Mouse (Mus musculus): ENCODE measurements around the gene Clasp2. TPM values are rescaled to one million over a fixed set of nuclear protein-coding genes. Genes with fewer than 3 reads are reported as not detected.
"Not testable (repeated sequence)": the region's sequence is repeated elsewhere in the genome, so short reads cannot be mapped to it uniquely, and the experiment has no call there.

The Clasp2 gene
- polyA plus RNA-seq, 1 experiment from 2014 or later, result 28.0 TPM

DNA sequence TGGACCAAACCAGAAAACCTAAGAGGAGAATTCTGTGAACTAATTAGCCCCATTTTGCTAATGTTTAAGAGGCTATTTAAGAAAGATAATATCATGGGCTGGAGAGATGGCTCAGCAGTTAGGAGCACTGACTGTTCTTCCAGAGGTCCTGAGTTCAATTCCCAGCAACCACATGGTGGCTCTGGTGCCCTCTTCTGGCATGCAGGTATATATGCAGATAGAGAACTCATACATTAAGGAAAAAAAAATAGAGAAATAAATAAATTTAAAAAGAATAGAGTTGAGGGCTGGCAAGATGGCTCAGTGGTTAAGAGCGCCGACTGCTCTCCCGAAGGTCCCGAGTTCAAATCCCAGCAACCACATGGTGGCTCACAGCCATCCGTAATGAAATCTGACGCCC lies 163.0 kb downstream of the Clasp2 start:
- 97% methylated on average over 6 of the region's 6 CpGs for WGBS
- not testable (repeated sequence) for H3K4me3 ChIP-seq; H3K9ac ChIP-seq; H3K4me2 ChIP-seq; H3K27ac ChIP-seq; H3K9me3 ChIP-seq; ATAC-seq (ENCODE audit: insufficient number of reproducible peaks, insufficient read depth, low FRiP score, low TSS enrichment, low read depth); H3K27me3 ChIP-seq; H3K4me1 ChIP-seq
- H3K36me3 ChIP-seq, result peaks cover 51% of the 10 kb centered on the region

DNA sequence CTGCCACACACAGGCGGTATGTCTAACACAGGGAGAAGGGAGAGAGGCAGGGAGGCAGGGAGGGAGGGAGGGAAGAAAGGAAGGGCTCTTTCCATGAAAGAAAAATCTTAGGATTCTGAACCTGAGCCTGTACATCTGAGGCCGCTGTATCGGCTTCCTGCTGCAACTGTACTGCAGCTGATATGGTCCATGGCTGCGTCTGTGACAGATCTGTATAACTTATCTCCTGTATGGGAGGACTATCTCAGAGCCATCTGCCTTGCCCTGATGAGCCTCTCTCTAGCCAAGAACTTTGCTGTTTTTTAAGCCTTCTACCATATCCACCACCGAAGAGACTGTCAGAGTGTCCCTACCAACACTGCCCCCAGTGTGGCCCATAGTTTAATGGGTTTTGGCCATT lies 174.5 kb downstream of the Clasp2 start:
- peaks cover 45% of the 10 kb centered on the region for H3K36me3 ChIP-seq
- H3K9ac ChIP-seq, result no peak overlapping the region
- ATAC-seq (ENCODE audit: insufficient number of reproducible peaks, insufficient read depth, low FRiP score, low TSS enrichment, low read depth), result no peak
- no peaks in the 10 kb centered on the region for H3K4me1 ChIP-seq
- no peaks in the 10 kb centered on the region for H3K27me3 ChIP-seq
- no peaks in the 10 kb centered on the region for H3K9me3 ChIP-seq
- no peak overlapping the region for H3K4me3 ChIP-seq
- H3K4me2 ChIP-seq, result no peak overlapping the region
- H3K27ac ChIP-seq, result no peak overlapping the region
- 92% methylated on average over 5 of the region's 5 CpGs for WGBS

DNA sequence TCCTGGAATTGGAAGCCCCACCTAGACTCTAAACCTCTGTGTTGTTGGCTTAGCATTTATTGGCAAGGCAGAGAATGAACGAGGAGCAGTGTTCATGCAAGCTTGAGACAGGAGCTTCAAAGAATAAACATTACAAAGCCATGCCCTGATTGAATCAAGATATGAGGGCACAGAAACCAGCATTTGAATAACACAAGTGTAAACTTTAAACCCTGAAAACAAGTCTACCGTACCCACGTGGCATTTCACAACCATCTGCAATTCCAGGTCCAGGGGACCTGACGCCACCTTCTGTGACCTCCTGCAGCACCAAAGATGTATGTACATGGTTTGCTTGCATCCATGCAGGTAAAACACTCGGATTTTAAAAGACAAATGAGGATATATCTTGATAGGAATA lies 181.4 kb downstream of the Clasp2 start:
- H3K4me1 ChIP-seq, result no peaks in the 10 kb centered on the region
- no peak for ATAC-seq (ENCODE audit: insufficient number of reproducible peaks, insufficient read depth, low FRiP score, low TSS enrichment, low read depth)
- no peak overlapping the region for H3K4me2 ChIP-seq
- H3K9ac ChIP-seq, result no peak overlapping the region
- WGBS, result 91% methylated on average over 5 of the region's 5 CpGs
- no peak overlapping the region for H3K4me3 ChIP-seq
- H3K36me3 ChIP-seq, result peaks cover 31% of the 10 kb centered on the region
- no peak overlapping the region for H3K27ac ChIP-seq
- H3K9me3 ChIP-seq, result no peaks in the 10 kb centered on the region
- H3K27me3 ChIP-seq, result no peaks in the 10 kb centered on the region

DNA sequence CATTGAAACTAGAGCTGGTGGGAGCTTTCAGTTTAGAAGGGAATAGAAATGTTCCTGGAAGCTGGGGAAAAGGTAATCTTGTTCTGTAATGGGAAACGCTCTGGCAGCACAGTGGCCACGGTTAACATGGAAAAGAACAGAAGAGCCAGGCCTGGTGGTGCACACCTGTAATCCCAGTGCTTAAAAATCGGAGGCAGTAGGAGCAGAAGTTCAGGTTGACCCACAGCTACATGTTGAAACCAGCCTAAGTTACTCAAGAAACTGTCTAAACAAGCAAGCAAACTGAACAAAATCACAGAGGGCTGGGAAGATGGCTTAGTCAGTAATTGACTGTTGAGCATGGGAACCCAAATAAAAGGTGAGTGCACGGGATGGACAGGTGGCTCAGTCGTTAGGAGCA lies 183.6 kb downstream of the Clasp2 start:
- H3K9me3 ChIP-seq, result no peaks in the 10 kb centered on the region
- H3K27me3 ChIP-seq, result no peaks in the 10 kb centered on the region
- peaks cover 27% of the 10 kb centered on the region for H3K36me3 ChIP-seq
- H3K27ac ChIP-seq, result no peak overlapping the region
- WGBS, result 86% methylated on average over 5 of the region's 5 CpGs
- no peak overlapping the region for H3K4me2 ChIP-seq
- H3K9ac ChIP-seq, result no peak overlapping the region
- ATAC-seq (ENCODE audit: insufficient number of reproducible peaks, insufficient read depth, low FRiP score, low TSS enrichment, low read depth), result no peak
- no peak overlapping the region for H3K4me3 ChIP-seq
- H3K4me1 ChIP-seq, result no peaks in the 10 kb centered on the region

DNA sequence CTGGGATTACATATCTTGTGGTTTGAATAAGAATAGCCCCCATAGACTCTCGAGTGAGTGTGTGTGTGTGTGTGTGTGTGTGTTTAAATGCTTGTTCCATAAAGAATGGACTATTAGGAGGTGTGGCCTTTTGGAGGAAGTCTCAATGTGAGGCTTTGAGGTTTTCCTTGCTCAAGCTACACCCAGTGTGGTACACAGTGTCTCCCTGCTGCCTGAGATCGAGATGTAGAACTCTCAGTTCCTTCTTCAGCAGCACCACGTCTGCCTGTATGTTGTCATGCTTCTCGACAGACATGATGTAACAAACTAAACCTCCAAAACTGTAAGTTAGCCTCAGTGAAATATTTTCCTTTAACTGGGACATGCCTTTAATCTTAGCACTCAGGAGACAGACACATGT lies 187.3 kb downstream of the Clasp2 start:
- H3K4me1 ChIP-seq, result peaks cover 19% of the 10 kb centered on the region
- no peak overlapping the region for H3K4me3 ChIP-seq
- H3K36me3 ChIP-seq, result peaks cover 5% of the 10 kb centered on the region; the same call in 1 of the 2 replicates
- 80% methylated on average over 4 of the region's 4 CpGs for WGBS
- no peak overlapping the region for H3K9ac ChIP-seq
- no peaks in the 10 kb centered on the region for H3K9me3 ChIP-seq
- H3K27ac ChIP-seq, result no peak overlapping the region
- no peaks in the 10 kb centered on the region for H3K27me3 ChIP-seq
- H3K4me2 ChIP-seq, result no peak overlapping the region
- no peak for ATAC-seq (ENCODE audit: insufficient number of reproducible peaks, insufficient read depth, low FRiP score, low TSS enrichment, low read depth)

DNA sequence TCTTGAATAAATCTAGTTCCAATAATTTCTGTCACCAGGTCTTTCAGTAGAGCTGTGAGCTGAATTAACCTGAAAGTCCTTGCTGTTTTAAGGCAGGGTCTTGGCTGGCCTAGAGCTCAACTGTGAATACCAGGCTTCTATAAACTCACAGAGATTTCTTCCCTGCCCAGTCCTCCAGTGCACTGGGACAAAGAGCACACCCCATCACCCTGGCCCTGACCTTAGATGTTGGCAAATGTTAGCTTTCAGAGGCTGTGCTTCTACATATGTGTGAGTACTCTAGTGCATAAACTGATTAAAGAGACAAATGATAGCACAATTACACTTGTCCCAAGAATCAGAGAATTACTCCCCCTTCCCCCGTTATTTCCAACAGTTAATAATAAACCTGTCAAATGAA lies 188.4 kb downstream of the Clasp2 start:
- H3K4me3 ChIP-seq, result no peak overlapping the region
- H3K36me3 ChIP-seq, result no peaks in the 10 kb centered on the region
- ATAC-seq (ENCODE audit: insufficient number of reproducible peaks, insufficient read depth, low FRiP score, low TSS enrichment, low read depth), result no peak
- H3K27me3 ChIP-seq, result no peaks in the 10 kb centered on the region
- H3K4me1 ChIP-seq, result peaks cover 20% of the 10 kb centered on the region
- 77% methylated on average over 1 of the region's 1 CpGs for WGBS
- no peak overlapping the region for H3K9ac ChIP-seq
- H3K27ac ChIP-seq, result no peak overlapping the region
- H3K9me3 ChIP-seq, result no peaks in the 10 kb centered on the region
- H3K4me2 ChIP-seq, result no peak overlapping the region

DNA sequence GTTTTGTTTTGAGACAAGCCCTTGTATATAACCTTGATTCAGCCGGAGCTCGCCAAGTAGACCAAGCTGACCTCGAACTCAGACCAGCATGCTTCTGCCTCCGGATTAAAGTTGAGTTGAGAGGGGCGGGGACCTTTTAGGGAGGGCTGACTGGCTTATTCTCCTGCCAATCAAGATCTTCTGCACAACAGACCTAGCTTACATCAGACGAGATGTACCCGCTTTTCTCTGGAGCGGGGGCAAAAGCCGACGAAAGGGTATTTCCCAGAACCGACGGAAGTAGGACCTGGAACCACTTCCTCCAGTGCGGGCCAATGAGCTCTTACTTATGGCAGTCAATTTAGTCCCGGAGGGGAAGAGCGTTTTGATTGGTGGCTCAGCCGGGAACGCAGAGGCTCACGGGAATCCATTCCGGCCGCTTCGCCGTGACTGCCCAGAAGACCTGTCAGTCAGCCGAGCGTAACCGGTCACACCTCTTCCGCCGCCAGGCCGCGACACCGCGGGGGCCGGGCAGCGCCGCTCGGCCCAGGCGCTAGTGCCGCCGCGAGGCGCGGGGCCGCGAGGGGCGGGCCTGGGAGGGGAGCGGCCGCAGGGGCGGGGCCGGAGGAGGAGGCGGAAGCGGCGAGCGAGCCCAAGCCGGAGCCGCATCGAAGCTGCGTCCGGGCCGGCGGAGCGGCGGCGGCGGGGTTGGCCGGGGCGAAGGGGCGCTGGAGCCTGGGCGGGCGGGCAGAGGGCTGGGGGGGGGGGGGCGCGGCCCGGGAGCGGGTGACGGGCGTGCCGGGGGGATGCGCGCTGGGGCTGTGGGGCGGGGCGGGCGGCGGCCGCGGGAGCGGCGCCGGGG lies 189.5 kb downstream of the Clasp2 start, which contains the start of gene Ubp1:
Gene Ubp1 (plus strand): TSS at position 401 of the 841 bp plus-strand sequence.
- Histone ChIP-seq H3K36me3 (no peaks in the 10 kb centered on the region), H3K27ac (peak within 1 kb of the TSS; percentile 92), H3K27me3 (no peaks in the 10 kb centered on the region), H3K9me3 (no peaks in the 10 kb centered on the region), H3K4me2 (peak within 1 kb of the TSS; percentile 90), H3K9ac (peak within 1 kb of the TSS; percentile 95), H3K4me3 (peak within 1 kb of the TSS; percentile 99), H3K4me1 (peaks cover 28% of the 10 kb centered on the region)
- under 1% methylated on average over 36 of the region's 86 CpGs for WGBS
- ATAC-seq (ENCODE audit: insufficient number of reproducible peaks, insufficient read depth, low FRiP score, low TSS enrichment, low read depth), result peak; percentile 96

DNA sequence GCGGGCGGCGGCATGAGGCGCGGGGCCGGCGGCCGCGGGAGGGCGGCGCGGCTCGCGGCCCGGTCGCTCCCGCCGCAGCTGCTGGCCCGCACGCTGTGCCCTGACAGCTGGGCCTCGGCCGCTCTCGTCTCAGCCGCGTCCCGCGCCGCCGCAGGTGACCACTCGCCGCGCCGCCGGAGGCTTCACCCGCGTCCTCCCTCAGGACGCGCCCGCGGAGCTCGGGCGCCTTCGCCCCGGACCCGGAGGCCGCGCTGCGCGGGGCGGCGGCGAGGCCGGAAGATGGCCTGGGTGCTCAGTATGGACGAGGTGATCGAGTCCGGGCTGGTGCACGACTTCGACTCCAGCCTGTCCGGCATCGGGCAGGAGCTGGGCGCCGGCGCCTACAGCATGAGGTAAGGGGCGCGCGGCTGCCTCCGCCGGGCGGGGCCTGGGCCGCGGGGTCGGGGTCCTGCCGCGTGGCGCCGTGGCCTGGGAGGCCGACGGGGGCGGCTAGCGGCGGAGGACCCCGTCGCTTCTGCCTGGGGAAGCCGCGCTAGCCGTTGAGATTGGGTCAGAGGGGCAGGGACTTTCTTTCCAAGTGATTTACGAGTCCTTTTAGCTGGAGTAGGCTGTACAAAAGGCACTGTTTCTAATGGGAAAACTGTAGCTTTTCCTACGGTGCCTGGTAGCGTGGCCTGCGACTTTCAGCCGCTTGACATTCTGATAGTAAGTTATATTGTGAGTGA lies 190.3 kb downstream of the Clasp2 start:
- H3K9me3 ChIP-seq, result no peaks in the 10 kb centered on the region
- peak overlapping the region; percentile 90 for H3K4me2 ChIP-seq
- no peaks in the 10 kb centered on the region for H3K27me3 ChIP-seq
- peak overlapping the region; percentile 99 for H3K4me3 ChIP-seq
- H3K36me3 ChIP-seq, result no peaks in the 10 kb centered on the region
- peaks cover 28% of the 10 kb centered on the region for H3K4me1 ChIP-seq
- peak overlapping the region; percentile 95 for H3K9ac ChIP-seq
- under 1% methylated on average over 66 of the region's 91 CpGs for WGBS
- peak overlapping the region; percentile 89 for H3K27ac ChIP-seq
- no peak for ATAC-seq (ENCODE audit: insufficient number of reproducible peaks, insufficient read depth, low FRiP score, low TSS enrichment, low read depth)

DNA sequence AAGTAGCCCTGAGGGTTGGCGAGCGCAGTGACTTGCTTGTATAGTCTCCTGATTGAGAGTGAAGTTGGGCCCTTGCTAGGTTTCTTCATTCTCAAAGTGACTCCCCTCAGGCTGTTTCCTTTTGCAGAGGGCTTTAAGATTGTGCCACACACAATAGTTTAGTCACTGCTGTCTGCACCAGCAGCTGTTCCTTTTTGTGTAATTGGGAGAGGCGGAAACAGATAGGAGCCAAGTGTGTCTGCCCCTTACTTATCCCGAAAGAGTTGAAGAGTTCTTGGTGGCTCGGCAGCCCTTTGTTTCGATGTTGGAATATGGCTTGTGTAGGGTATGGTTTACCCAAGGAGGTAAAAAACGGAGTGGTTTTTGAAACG lies 190.8 kb downstream of the Clasp2 start:
- Histone ChIP-seq H3K27me3 (no peaks in the 10 kb centered on the region), H3K9me3 (no peaks in the 10 kb centered on the region), H3K4me1 (peaks cover 31% of the 10 kb centered on the region), H3K4me2 (peak overlapping the region; percentile 90), H3K27ac (peak overlapping the region; percentile 89), H3K4me3 (peak overlapping the region; percentile 99), H3K9ac (peak overlapping the region; percentile 95), H3K36me3 (no peaks in the 10 kb centered on the region)
- ATAC-seq (ENCODE audit: insufficient number of reproducible peaks, insufficient read depth, low FRiP score, low TSS enrichment, low read depth), result no peak
- WGBS, result 2% methylated on average over 8 of the region's 8 CpGs

DNA sequence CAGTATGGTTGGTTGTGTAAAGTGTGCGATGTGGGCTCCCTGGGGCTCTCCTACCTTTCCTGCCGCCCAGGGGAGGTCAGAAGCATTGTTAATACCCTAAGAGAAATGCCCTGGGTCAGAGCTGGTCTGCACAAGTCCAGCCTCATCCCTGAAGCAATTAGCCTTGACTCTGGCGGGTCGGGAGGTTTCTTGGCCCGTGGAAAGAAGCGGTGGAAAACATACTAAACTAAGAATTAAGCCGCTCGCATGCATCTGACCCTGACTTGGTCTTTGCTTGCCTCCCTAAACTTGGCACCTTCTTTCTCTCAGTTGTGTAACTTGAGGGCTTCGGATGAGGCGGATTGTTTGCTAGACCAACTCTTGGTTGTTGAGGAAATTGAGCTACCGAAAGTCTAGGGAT lies 191.2 kb downstream of the Clasp2 start:
- no peaks in the 10 kb centered on the region for H3K9me3 ChIP-seq
- H3K36me3 ChIP-seq, result no peaks in the 10 kb centered on the region
- peak overlapping the region; percentile 95 for H3K9ac ChIP-seq
- no peaks in the 10 kb centered on the region for H3K27me3 ChIP-seq
- H3K27ac ChIP-seq, result peak overlapping the region; percentile 89
- ATAC-seq (ENCODE audit: insufficient number of reproducible peaks, insufficient read depth, low FRiP score, low TSS enrichment, low read depth), result no peak
- whole genome bisulfite sequencing, result 22% methylated on average over 11 of the region's 11 CpGs
- H3K4me1 ChIP-seq, result peaks cover 31% of the 10 kb centered on the region
- H3K4me3 ChIP-seq, result peak overlapping the region; percentile 99
- peak overlapping the region; percentile 90 for H3K4me2 ChIP-seq

DNA sequence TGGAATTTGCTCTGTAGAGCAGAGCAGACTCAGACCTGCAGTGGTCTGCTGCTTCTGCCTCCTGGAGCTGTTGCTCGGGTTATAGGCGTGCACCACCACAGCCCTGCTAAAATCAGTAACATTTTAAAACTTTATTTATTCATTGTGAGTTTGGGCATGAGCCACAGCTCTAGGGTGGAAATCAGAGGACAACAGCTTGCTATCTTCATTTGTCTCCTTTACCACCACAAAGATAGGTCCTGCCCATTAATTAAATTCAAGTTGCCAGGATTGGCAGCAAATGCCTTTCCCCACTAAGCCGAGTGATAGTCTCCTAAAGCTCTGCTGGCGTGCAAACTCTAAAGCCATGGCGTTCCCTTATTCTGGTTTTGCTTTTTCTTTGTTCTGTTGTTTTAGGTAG lies 194.4 kb downstream of the Clasp2 start:
- Histone ChIP-seq H3K4me3 (no peak overlapping the region), H3K4me1 (peaks cover 30% of the 10 kb centered on the region), H3K36me3 (no peaks in the 10 kb centered on the region), H3K4me2 (no peak overlapping the region), H3K9ac (no peak overlapping the region), H3K9me3 (no peaks in the 10 kb centered on the region), H3K27me3 (no peaks in the 10 kb centered on the region), H3K27ac (no peak overlapping the region)
- ATAC-seq (ENCODE audit: insufficient number of reproducible peaks, insufficient read depth, low FRiP score, low TSS enrichment, low read depth), result no peak
- 83% methylated on average over 5 of the region's 5 CpGs for WGBS

Measured in embryonic facial prominence, embryonic 13.5 days (tissue).